Mouse (Mus musculus) hindbrain, embryonic 13.5 days (tissue): Measurements from ENCODE around the gene S100a13. TPM values are rescaled to one million over a fixed set of nuclear protein-coding genes. Genes with fewer than 3 reads are reported as not detected.

Experiments used
- ATAC-seq: fragments of 200-750 bp; cut with Nextera tagmentation; 2 replicates; pipeline ENCODE4 v1.8.0; 2017; ENCODE audit warnings: moderate TSS enrichment; ENCODE audit not compliant: low FRiP score
- H3K27ac ChIP-seq: fragments of 300-500 bp; sonication (generic); 2 replicates; pipeline ENCODE4 v1.5.1; 2015; ENCODE audit warnings: inconsistent platforms, mild to moderate bottlenecking, moderate library complexity
- H3K27me3 ChIP-seq: fragments of 300-500 bp; sonication (generic); 2 replicates; pipeline ENCODE4 v1.6.1; 2015; ENCODE audit warnings: mild to moderate bottlenecking, inconsistent platforms
- H3K36me3 ChIP-seq: fragments of 300-500 bp; sonication (generic); 2 replicates; pipeline ENCODE4 v1.6.1; 2015; ENCODE audit warnings: mild to moderate bottlenecking, inconsistent platforms
- H3K4me1 ChIP-seq: fragments of 300-500 bp; sonication (generic); replicated peaks from 2 replicates; pipeline ENCODE4 v1.6.1; 2015; ENCODE audit warnings: inconsistent platforms
- H3K4me2 ChIP-seq: fragments of 300-500 bp; sonication (generic); 2 replicates; pipeline ENCODE4 v1.6.1; 2015; ENCODE audit warnings: inconsistent platforms, mild to moderate bottlenecking, moderate library complexity
- H3K4me3 ChIP-seq: fragments of 300-500 bp; sonication (generic); 2 replicates; pipeline ENCODE4 v1.5.1; 2015; ENCODE audit warnings: mild to moderate bottlenecking, inconsistent platforms
- H3K9ac ChIP-seq: fragments of 300-500 bp; sonication (generic); 2 replicates; pipeline ENCODE4 v1.6.1; 2015; ENCODE audit warnings: mild to moderate bottlenecking, inconsistent platforms
- H3K9me3 ChIP-seq: fragments of 300-500 bp; sonication (generic); 2 replicates; pipeline ENCODE4 v1.6.1; 2016; ENCODE audit warnings: inconsistent platforms
- WGBS: fragments of 180-500 bp; shearing (Covaris S2); methylation state at CpG from one replicate; pipeline ENCODE4 v1.1.7; 2015; 5-methylcytosine and 5-hydroxymethylcytosine counted together
- polyA plus RNA-seq: library from polyadenylated mRNA; unstranded; fragments of >200 nt; fragmentation: Nextera tagmentation; extraction: Ambion mirVana; gene quantifications from 2 replicates; pipeline ENCODE4 v1.2.1, GENCODE M21; 2015

S100a13 gene
- polyA plus RNA-seq, 1 experiment from 2014 or later, result 10.6 TPM

DNA sequence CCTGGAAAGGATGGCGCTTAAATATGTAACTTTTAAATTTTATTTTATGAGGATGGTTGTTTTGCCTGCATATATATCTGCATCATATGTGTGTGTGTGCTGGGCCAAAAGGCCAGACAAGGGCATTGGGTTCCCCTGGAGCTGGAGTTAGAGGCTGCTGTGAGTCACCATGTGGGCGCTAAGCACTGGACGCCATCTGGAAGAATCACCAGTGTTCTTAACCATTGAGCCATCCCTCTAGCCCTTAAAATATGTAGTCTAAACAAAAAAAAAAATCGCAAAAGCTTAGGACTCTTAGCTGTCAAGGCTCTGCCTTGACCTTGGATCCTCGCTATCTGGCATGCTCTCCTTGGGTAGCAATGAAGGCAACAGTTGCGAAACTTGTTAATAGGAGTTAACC, 25.7 kb upstream of the S100a13 start:
- Histone ChIP-seq H3K9ac (no peak overlapping the region), H3K4me3 (no peak overlapping the region), H3K27ac (no peak overlapping the region), H3K9me3 (no peaks in the 10 kb centered on the region), H3K4me1 (peaks cover 10% of the 10 kb centered on the region), H3K27me3 (no peaks in the 10 kb centered on the region), H3K4me2 (no peak overlapping the region), H3K36me3 (peaks cover 57% of the 10 kb centered on the region)
- WGBS, result 92% methylated on average over 6 of the region's 6 CpGs
- no peak for ATAC-seq

- Histone ChIP-seq H3K36me3 (peaks cover 44% of the 10 kb centered on the region), H3K4me2 (peak within 1 kb of the TSS; percentile 66), H3K4me3 (peak within 1 kb of the TSS; percentile 70), H3K4me1 (peaks cover 10% of the 10 kb centered on the region), H3K27ac (peak within 1 kb of the TSS; percentile 80), H3K9ac (peak within 1 kb of the TSS; percentile 83), H3K9me3 (no peaks in the 10 kb centered on the region), H3K27me3 (no peaks in the 10 kb centered on the region)
- WGBS, result under 1% methylated on average over 37 of the region's 37 CpGs
- peak; percentile 98 for ATAC-seq
Observed at GRCm38 (mm10) chr3:90490696-90491256, 23.5 kb upstream of the S100a13 start, which contains the start of gene Snapin. TSS of gene Snapin (minus strand) at chr3:90491033.

DNA sequence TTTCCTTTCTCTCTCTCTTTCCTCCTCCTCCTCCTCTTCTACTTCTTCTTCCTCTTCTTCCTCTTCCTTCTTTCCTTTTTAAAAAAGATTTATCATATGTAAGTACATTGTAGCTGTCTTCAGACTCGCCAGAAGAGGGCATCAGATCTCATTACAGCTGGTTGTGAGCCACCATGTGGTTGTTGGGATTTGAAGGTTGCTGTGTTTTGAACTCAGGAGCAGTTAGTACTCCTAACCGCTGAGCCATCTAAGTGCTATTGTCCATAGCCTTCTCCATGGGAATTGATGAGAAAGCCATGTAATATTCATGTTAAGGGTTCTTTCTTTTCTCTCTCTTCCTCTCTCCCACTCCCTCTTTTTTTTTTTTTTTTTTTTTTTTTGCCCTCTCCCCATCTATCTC, 22.9 kb upstream of the S100a13 start:
- 0 out of 2 replicates have a peak, but pooled peaks have one; percentile 19 for ATAC-seq
- 47% methylated on average over 2 of the region's 2 CpGs for WGBS

DNA sequence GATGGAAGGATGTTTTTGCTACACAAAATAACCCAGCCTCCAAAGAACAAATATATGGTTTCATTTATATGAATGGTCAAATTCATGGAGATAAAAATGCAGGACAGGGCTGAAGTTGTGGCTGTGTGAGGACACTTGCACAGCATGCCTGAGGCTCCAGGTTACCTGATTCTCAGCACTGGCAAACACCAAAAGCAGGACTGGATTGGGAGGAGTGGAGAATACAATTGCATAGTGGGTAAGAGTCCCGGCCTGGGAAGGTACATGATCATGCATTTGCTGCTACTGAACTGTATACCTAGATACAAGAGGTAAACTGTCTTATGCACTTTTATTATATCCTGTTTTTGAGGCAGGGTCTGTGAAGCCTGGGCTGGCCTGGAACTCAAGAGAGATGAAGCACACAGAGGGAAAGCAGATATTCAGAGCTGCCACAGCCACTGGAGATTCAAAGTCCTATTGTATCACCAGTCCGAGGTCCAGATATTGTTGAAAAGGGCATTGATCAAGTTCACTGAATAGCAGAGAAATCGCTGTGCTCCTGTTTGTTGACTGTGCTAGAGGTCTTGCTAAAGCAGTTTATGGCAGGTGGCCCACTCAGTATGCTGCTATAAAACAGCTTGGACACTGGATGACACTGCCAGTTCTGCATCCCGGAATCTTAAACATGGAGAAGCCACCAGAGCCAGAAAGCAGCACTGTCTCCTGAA, 20.2 kb upstream of the S100a13 start:
- H3K4me1 ChIP-seq, result peaks cover 10% of the 10 kb centered on the region
- H3K27ac ChIP-seq, result no peak overlapping the region
- peaks cover 47% of the 10 kb centered on the region for H3K36me3 ChIP-seq
- WGBS, result 62% methylated on average over 4 of the region's 4 CpGs
- no peak overlapping the region for H3K4me3 ChIP-seq
- H3K9me3 ChIP-seq, result no peaks in the 10 kb centered on the region
- no peak for ATAC-seq
- H3K9ac ChIP-seq, result no peak overlapping the region
- H3K27me3 ChIP-seq, result no peaks in the 10 kb centered on the region
- H3K4me2 ChIP-seq, result no peak overlapping the region

More for the DNA sequence above, 22.9 kb upstream of the S100a13 start:
- H3K9me3 ChIP-seq, result no peaks in the 10 kb centered on the region
- peaks cover 10% of the 10 kb centered on the region for H3K4me1 ChIP-seq
- H3K27me3 ChIP-seq, result no peaks in the 10 kb centered on the region
- H3K9ac ChIP-seq, result no peak overlapping the region
- no peak overlapping the region for H3K4me3 ChIP-seq
- H3K27ac ChIP-seq, result no peak overlapping the region
- H3K36me3 ChIP-seq, result peaks cover 44% of the 10 kb centered on the region
- H3K4me2 ChIP-seq, result no peak overlapping the region

- no peaks in the 10 kb centered on the region for H3K9me3 ChIP-seq
- 94% methylated on average over 7 of the region's 7 CpGs for WGBS
- H3K9ac ChIP-seq, result no peak overlapping the region
- H3K27ac ChIP-seq, result no peak overlapping the region
- no peak for ATAC-seq
- peaks cover 57% of the 10 kb centered on the region for H3K36me3 ChIP-seq
- H3K27me3 ChIP-seq, result no peaks in the 10 kb centered on the region
- H3K4me1 ChIP-seq, result no peaks in the 10 kb centered on the region
- H3K4me2 ChIP-seq, result no peak overlapping the region
- H3K4me3 ChIP-seq, result no peak overlapping the region
Observed at GRCm38 (mm10) chr3:90495850-90496525, 18.2 kb upstream of the S100a13 start.

DNA sequence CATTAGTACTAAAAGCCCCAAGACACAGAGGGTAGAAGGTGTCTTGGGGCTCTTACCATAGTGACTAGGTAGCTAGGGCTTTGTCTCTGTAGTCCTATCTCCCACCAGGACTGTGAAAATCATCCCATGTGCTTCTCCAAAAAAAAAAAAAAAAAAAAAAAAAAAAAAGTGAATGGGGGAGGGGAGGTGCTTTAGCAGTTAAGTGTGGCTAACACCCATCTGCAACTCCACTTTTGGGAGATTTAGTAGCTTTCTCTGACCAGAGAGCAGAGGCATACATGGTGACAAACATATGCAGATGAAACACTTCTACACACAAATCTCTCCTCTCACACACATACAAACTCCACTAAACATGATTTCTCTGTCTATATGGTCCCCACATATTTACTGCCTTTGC, 16.6 kb upstream of the S100a13 start:
- Histone ChIP-seq H3K9me3 (no peaks in the 10 kb centered on the region), H3K27ac (no peak overlapping the region), H3K4me3 (no peak overlapping the region), H3K4me2 (no peak overlapping the region), H3K36me3 (peaks cover 73% of the 10 kb centered on the region), H3K27me3 (no peaks in the 10 kb centered on the region), H3K4me1 (no peaks in the 10 kb centered on the region), H3K9ac (no peak overlapping the region)
- ATAC-seq, result no peak

DNA sequence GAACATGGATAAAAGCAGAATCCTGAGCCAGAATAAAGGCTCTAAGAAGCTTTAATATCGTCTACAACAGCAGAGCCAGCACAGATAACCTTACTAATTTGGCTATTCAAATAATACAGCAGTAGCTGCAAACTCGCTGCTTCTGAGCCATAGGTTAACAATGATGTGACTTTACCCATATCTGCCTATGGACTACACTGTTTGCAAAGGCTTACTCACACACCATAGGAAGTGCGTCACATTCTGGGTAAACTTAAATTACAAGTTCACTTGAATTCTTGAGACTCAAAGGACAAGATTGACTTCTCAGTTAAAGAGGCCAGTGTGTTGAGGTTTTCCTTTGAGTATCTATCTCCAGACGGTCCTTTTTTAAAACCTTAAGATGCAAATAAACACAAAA, 10.8 kb upstream of the S100a13 start:
- peaks cover 86% of the 10 kb centered on the region for H3K36me3 ChIP-seq
- WGBS, result 91% methylated on average over 4 of the region's 4 CpGs

DNA sequence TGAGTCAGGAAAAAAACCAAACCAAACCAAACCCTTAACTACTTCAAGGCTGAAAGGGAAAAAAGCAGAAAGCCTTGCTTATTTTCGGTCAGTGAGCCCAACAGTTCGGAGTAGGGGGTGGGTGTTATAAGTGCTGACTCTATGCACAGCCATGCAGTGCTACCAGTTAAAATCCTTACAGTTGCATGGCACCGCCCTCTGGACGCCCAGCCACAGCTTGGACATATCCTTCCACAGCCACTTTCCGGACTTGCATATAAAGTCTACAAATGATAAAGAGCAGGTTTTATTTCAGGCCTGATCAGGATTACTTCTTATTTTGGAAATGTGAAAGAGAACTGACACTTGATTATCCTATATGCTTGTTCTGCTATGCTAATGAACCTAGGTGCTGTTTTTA, 9.0 kb upstream of the S100a13 start:
- WGBS, result 93% methylated on average over 5 of the region's 5 CpGs
- peaks cover 68% of the 10 kb centered on the region for H3K36me3 ChIP-seq
- ATAC-seq, result no peak

More for the DNA sequence above, 10.8 kb upstream of the S100a13 start:
- Histone ChIP-seq H3K9me3 (no peaks in the 10 kb centered on the region), H3K4me1 (peaks cover 23% of the 10 kb centered on the region), H3K4me3 (no peak overlapping the region), H3K27me3 (no peaks in the 10 kb centered on the region), H3K4me2 (no peak overlapping the region), H3K27ac (no peak overlapping the region), H3K9ac (no peak overlapping the region)
- ATAC-seq, result no peak

GRCm38 (mm10) chr3:90506362-90506761, 7.9 kb upstream of the S100a13 start:
- 91% methylated on average over 3 of the region's 3 CpGs for WGBS

More for the DNA sequence above, 9.0 kb upstream of the S100a13 start:
- H3K27me3 ChIP-seq, result no peaks in the 10 kb centered on the region
- H3K4me1 ChIP-seq, result peaks cover 23% of the 10 kb centered on the region
- H3K9me3 ChIP-seq, result no peaks in the 10 kb centered on the region
- no peak overlapping the region for H3K4me2 ChIP-seq
- H3K4me3 ChIP-seq, result no peak overlapping the region
- H3K9ac ChIP-seq, result no peak overlapping the region
- H3K27ac ChIP-seq, result no peak overlapping the region

GRCm38 (mm10) chr3:90508287-90508949, 5.8 kb upstream of the S100a13 start:
- H3K4me2 ChIP-seq, result peak overlapping the region; percentile 84
- H3K27ac ChIP-seq, result peak overlapping the region; percentile 98
- peaks cover 40% of the 10 kb centered on the region for H3K36me3 ChIP-seq
- ATAC-seq, result no peak; the same call in 1 of the 2 replicates
- H3K9me3 ChIP-seq, result no peaks in the 10 kb centered on the region
- peak overlapping the region; percentile 93 for H3K4me3 ChIP-seq
- H3K9ac ChIP-seq, result peak overlapping the region; percentile 98
- peaks cover 21% of the 10 kb centered on the region for H3K27me3 ChIP-seq
- peaks cover 23% of the 10 kb centered on the region for H3K4me1 ChIP-seq
- WGBS, result 2% methylated on average over 20 of the region's 20 CpGs

More at GRCm38 (mm10) chr3:90506362-90506761, 7.9 kb upstream of the S100a13 start:
- Histone ChIP-seq H3K27ac (no peak overlapping the region), H3K9ac (no peak overlapping the region), H3K4me1 (peaks cover 23% of the 10 kb centered on the region), H3K4me3 (no peak overlapping the region), H3K27me3 (0 out of 2 replicates have a peak, but pooled peaks cover 5% of the 10 kb centered on the region), H3K4me2 (no peak overlapping the region), H3K36me3 (peaks cover 60% of the 10 kb centered on the region), H3K9me3 (no peaks in the 10 kb centered on the region)
- no peak for ATAC-seq

DNA sequence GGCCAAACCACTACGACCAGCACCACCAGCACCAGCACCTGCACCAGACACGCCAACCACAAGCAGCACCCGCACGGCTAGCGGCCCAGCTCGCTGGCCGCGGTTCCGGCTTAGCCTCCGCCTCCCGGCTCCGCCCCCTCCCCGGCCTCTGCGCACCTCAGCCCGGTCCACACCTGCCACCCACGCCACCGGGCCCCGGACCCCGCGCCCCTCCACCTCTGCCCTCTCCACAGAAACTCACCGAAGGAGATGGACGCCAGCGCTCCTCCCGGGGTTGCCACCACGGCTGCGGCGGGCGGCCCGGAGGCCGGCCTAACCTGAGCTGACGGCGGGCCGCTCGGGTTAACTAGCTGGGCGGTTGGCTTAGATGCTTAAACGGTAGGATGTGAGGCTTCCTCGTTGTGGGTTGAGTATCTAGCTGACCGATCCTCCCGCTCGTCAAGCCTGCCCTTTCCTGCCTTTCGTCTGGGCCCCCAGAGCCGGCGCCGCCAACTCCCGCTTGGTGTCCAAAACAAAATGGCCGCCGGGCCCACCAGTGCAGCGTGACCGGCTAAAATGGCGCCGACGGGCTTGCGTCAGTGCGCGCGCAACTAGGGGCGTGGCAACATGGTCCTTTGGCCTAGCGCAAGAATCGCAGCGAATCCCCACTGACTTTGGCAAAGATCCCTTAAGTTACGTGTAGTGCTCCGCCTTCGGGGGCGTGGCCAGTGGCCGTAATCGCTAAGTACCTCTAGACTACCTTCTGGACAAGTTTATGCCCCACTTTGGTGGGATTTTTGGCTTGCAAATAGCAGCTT, 5.1 kb upstream of the S100a13 start, which contains the start of gene Chtop:
Gene Chtop, minus strand, starts transcription at position 549 of the 797 bp plus-strand sequence.
- ATAC-seq, result peak; percentile 93
- H3K4me3 ChIP-seq, result peak within 1 kb of the TSS; percentile 93
- H3K9me3 ChIP-seq, result no peaks in the 10 kb centered on the region
- peak within 1 kb of the TSS; percentile 98 for H3K9ac ChIP-seq
- peaks cover 32% of the 10 kb centered on the region for H3K36me3 ChIP-seq
- H3K4me2 ChIP-seq, result peak within 1 kb of the TSS; percentile 84
- H3K27me3 ChIP-seq, result peaks cover 29% of the 10 kb centered on the region
- WGBS, result under 1% methylated on average over 65 of the region's 66 CpGs
- H3K4me1 ChIP-seq, result peaks cover 29% of the 10 kb centered on the region
- peak within 1 kb of the TSS; percentile 98 for H3K27ac ChIP-seq
